Mouse (Mus musculus) cerebellum, postnatal 10 days (tissue): ENCODE measurements at regions not wholly inside any gene's neighbourhood (a gene's known extent, or its start where the extent isn't known, plus 50 kb on each side); places are given as distances from the start of the nearest gene placed in this dataset.
A peak's percentile ranks its signal among the peaks of the same experiment; 100 is the strongest.
"Not testable (repeated sequence)": the region's sequence is repeated elsewhere in the genome, so short reads cannot be mapped to it uniquely, and the experiment has no call there.

Experiments used
- DNase-seq, 2 experiments: peaks; one replicate each; pipeline ENCODE4 v3.0.0; 2021; ENCODE audit warnings: mixed read lengths in 2 of 2

GRCm38 (mm10) chr16:56323828-56324227 lies 119.7 kb downstream of the Impg2 start:
- not testable (repeated sequence) for DNase-seq

GRCm38 (mm10) chr16:56349415-56349814 lies 128.3 kb upstream of the Abi3bp start:
- DNase-seq = no peak

- DNase-seq = no peak
Observed at GRCm38 (mm10) chr16:56352888-56353287, 124.8 kb upstream of the Abi3bp start.

DNA sequence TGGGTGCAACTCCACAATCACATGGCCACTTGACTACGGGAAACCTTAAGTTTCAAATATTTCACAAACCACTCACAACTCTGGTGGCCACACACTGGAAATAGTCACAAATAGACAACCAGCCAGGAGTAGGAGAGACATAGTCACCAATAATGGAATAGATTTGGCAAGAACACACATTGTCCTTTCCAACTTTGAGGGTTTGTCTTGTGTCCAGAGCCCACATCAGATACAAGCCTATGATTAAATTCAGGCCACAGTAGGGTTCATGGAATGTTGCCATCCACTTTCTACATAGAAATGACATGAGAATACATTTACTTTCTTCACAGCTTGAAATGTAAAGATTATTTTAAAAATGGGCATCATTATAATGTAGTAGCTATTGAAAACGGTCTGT lies 118.6 kb upstream of the Abi3bp start:
- DNase-seq = peak; percentile 65 to 69

- peak; percentile 83 to 86 for DNase-seq
Observed at GRCm38 (mm10) chr16:56360992-56361391, 116.7 kb upstream of the Abi3bp start.

DNA sequence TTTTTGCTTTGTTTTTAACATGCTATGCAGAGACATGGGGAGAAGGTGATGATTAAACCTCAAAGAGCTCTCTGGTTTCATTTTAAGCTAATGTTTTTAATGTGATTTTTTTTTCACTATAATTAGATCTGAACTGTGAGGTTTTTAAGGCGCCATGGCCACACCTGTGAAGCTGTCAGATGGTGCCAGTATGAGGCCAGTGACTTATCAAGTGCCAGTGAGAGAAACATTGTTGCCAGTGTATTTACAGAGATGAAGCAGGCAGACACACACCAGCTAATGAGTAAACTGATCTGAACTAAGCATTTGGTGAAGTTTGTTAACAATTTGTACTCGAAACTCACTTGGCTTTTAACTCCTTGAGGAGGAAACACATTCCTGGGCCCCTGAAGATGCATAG lies 99.3 kb upstream of the Abi3bp start:
- peak; percentile 21 to 27 for DNase-seq

DNA sequence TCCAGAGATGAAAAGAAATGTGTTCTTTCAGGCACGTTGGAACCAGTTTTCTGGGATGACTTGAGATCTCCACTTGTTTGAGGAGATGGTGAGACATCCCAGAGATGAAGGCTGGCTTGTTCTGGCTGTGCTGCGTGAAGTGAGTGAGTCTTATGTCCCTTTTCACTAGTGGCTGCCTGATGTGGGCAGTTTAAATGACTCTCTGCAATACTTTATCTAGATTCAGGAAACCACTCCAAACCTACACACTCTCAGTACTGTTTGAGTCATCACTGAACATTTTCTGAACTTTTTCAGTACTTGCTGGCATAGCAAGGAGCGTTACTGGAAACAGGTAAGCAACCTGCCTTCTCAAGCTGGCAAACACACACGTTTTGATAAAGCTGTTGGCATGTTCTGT lies 97.0 kb upstream of the Abi3bp start:
- DNase-seq = no peak

- no peak for DNase-seq
Observed at GRCm38 (mm10) chr16:56386539-56386938, 91.1 kb upstream of the Abi3bp start.

GRCm38 (mm10) chr16:56392843-56393242 lies 84.8 kb upstream of the Abi3bp start:
- no peak for DNase-seq

GRCm38 (mm10) chr16:56396586-56396985 lies 81.1 kb upstream of the Abi3bp start:
- DNase-seq = peak in 1 of 2 experiments; percentile 11

DNA sequence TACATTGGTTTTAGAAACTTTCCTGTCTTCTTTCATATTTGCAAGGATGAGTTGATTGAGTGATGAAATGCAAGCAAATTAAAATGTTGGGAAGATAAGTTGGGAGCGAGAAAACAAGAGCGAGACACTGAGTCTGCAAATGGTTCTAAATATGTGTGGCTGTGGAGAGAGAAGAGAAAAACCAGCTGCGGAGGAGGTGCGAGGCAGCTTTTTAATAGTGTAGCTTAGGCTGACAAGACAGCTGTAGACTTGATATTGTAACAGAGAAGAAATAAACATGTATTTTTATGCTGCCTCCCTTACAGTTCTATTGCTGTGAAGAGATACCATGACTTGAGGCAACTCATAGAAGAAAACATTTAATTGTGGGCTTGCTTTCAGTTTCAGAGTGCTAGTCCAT lies 78.1 kb upstream of the Abi3bp start:
- no peak for DNase-seq

GRCm38 (mm10) chr16:56423761-56424160 lies 53.9 kb upstream of the Abi3bp start:
- DNase-seq = peak; percentile 62 to 71
